Mouse (Mus musculus): ENCODE results near the gene Klhl2. TPM values are rescaled to one million over a fixed set of nuclear protein-coding genes. Genes with fewer than 3 reads are reported as not detected.

Gene Klhl2
- polyA plus RNA-seq, 1 experiment from 2014 or later = 5.6 TPM

DNA sequence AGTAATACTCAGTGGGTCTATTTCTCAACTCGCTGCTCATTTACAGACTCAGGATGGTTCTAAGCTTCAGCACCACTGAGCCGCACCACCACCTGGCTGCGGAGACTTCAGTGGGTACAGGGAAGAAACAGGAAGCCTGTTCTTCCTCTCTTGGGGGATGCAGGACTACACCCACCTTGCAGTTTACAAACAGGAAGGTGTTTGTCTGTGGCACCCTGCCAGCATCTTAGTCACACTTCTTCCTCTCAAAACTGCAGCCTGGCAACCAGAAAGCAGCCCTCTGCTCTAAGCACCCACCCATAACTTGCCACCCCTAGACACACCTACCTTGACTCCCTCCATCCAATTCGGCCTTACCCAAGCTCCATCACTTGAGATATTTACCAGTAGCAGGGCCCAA, 61.1 kb downstream of the Klhl2 start:
- Histone ChIP-seq H3K4me1 (ENCODE audit: control insufficient read depth, insufficient read depth, low read length) (peaks cover 10% of the 10 kb centered on the region; the same call in 1 of the 2 replicates), H3K9ac (ENCODE audit: low read depth, low read length) (no peak overlapping the region), H3K36me3 (ENCODE audit: control insufficient read depth, insufficient read depth, low read length) (no peaks in the 10 kb centered on the region), H3K9me3 (ENCODE audit: control insufficient read depth, low read length) (no peaks in the 10 kb centered on the region), H3K27me3 (replicated peaks; ENCODE audit: control insufficient read depth, insufficient read depth, low read length) (no peaks in the 10 kb centered on the region), H3K4me2 (ENCODE audit: low read depth, low read length) (no peak overlapping the region), H3K4me3 (ENCODE audit: low read length) (no peak overlapping the region), H3K27ac (ENCODE audit: low read length) (no peak overlapping the region)
- no peak for ATAC-seq
- 86% methylated on average over 4 of the region's 4 CpGs for WGBS

- H3K9ac ChIP-seq (ENCODE audit: low read depth, low read length) = no peak overlapping the region
- 93% methylated on average over 2 of the region's 2 CpGs for WGBS
Measured at GRCm38 (mm10) chr8:64786801-64787200, 63.0 kb downstream of the Klhl2 start.

GRCm38 (mm10) chr8:64784235-64784634, 65.6 kb downstream of the Klhl2 start:
- H3K9ac ChIP-seq (ENCODE audit: low read depth, low read length) = no peak overlapping the region
- no peak overlapping the region for H3K27ac ChIP-seq (ENCODE audit: low read length)
- H3K4me3 ChIP-seq (ENCODE audit: low read length) = no peak overlapping the region
- H3K4me1 ChIP-seq (ENCODE audit: control insufficient read depth, insufficient read depth, low read length) = no peaks in the 10 kb centered on the region
- no peak overlapping the region for H3K4me2 ChIP-seq (ENCODE audit: low read depth, low read length)
- no peaks in the 10 kb centered on the region for H3K27me3 ChIP-seq (replicated peaks; ENCODE audit: control insufficient read depth, insufficient read depth, low read length)
- ATAC-seq = no peak
- H3K36me3 ChIP-seq (ENCODE audit: control insufficient read depth, insufficient read depth, low read length) = no peaks in the 10 kb centered on the region
- WGBS = 84% methylated on average over 5 of the region's 5 CpGs
- H3K9me3 ChIP-seq (ENCODE audit: control insufficient read depth, low read length) = no peaks in the 10 kb centered on the region

More at GRCm38 (mm10) chr8:64786801-64787200, 63.0 kb downstream of the Klhl2 start:
- Histone ChIP-seq H3K9me3 (ENCODE audit: control insufficient read depth, low read length) (no peaks in the 10 kb centered on the region), H3K4me2 (ENCODE audit: low read depth, low read length) (no peak overlapping the region), H3K27ac (ENCODE audit: low read length) (no peak overlapping the region), H3K4me1 (ENCODE audit: control insufficient read depth, insufficient read depth, low read length) (peaks cover 10% of the 10 kb centered on the region; the same call in 1 of the 2 replicates), H3K4me3 (ENCODE audit: low read length) (no peak overlapping the region), H3K27me3 (replicated peaks; ENCODE audit: control insufficient read depth, insufficient read depth, low read length) (no peaks in the 10 kb centered on the region), H3K36me3 (ENCODE audit: control insufficient read depth, insufficient read depth, low read length) (no peaks in the 10 kb centered on the region)
- no peak for ATAC-seq

GRCm38 (mm10) chr8:64781947-64782346, 67.9 kb downstream of the Klhl2 start:
- Histone ChIP-seq H3K9ac (ENCODE audit: low read depth, low read length) (no peak overlapping the region), H3K4me2 (ENCODE audit: low read depth, low read length) (no peak overlapping the region), H3K27me3 (replicated peaks; ENCODE audit: control insufficient read depth, insufficient read depth, low read length) (no peaks in the 10 kb centered on the region), H3K4me1 (ENCODE audit: control insufficient read depth, insufficient read depth, low read length) (no peaks in the 10 kb centered on the region), H3K4me3 (ENCODE audit: low read length) (no peak overlapping the region), H3K9me3 (ENCODE audit: control insufficient read depth, low read length) (no peaks in the 10 kb centered on the region), H3K36me3 (ENCODE audit: control insufficient read depth, insufficient read depth, low read length) (no peaks in the 10 kb centered on the region), H3K27ac (ENCODE audit: low read length) (no peak overlapping the region)
- WGBS = 78% methylated on average over 6 of the region's 6 CpGs
- ATAC-seq = no peak

DNA sequence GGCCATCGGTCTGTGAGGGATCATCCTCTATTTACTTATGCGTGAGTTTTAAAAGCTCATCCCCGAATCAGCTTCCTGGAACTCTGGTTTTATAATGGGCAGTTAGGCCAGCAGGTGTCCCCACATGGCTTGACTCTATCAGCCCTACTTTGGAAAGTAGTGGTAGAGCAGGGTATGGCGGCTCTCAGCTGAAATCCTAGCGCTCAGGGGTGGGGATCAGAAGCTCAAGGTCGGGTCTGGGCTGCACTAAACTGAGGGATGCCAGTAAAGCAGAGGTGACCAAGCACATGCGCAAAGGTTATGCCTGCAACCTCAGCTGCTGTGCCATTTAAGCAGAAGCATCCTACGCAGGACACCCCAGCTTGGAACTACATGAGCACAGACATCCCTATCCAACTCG, 71.9 kb downstream of the Klhl2 start:
- H3K36me3 ChIP-seq (ENCODE audit: control insufficient read depth, insufficient read depth, low read length) = peaks cover 3% of the 10 kb centered on the region; the same call in 1 of the 2 replicates
- no peaks in the 10 kb centered on the region for H3K9me3 ChIP-seq (ENCODE audit: control insufficient read depth, low read length)
- H3K9ac ChIP-seq (ENCODE audit: low read depth, low read length) = no peak overlapping the region
- H3K4me3 ChIP-seq (ENCODE audit: low read length) = no peak overlapping the region
- no peaks in the 10 kb centered on the region for H3K4me1 ChIP-seq (ENCODE audit: control insufficient read depth, insufficient read depth, low read length)
- peak; percentile 44; the same call in 1 of the 2 replicates for ATAC-seq
- WGBS = 56% methylated on average over 9 of the region's 9 CpGs
- no peak overlapping the region for H3K27ac ChIP-seq (ENCODE audit: low read length)
- H3K27me3 ChIP-seq (replicated peaks; ENCODE audit: control insufficient read depth, insufficient read depth, low read length) = no peaks in the 10 kb centered on the region
- H3K4me2 ChIP-seq (ENCODE audit: low read depth, low read length) = no peak overlapping the region

DNA sequence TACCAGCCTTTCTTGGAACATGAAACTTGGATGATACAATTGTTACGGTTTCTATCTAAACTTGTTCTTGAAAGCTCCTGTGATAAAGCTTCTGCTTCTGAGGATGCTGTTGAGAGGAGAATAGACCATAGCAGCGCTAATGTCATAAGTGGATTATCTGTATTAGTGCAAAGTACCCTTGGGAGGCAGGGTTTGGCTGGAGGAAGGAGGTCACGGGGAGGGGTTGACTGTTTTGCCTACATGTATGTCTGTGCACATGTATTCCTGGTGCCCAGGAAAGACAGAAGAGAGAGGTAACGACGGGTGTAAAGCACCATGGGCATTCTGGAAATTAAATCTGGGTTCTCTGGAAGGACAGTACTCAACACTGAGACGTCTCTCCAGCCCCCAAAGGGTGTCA, 75.7 kb downstream of the Klhl2 start:
- H3K9me3 ChIP-seq (ENCODE audit: control insufficient read depth, low read length) = no peaks in the 10 kb centered on the region
- no peaks in the 10 kb centered on the region for H3K27me3 ChIP-seq (replicated peaks; ENCODE audit: control insufficient read depth, insufficient read depth, low read length)
- no peak overlapping the region for H3K27ac ChIP-seq (ENCODE audit: low read length)
- no peak overlapping the region for H3K9ac ChIP-seq (ENCODE audit: low read depth, low read length)
- no peaks in the 10 kb centered on the region for H3K4me1 ChIP-seq (ENCODE audit: control insufficient read depth, insufficient read depth, low read length)
- no peak overlapping the region for H3K4me2 ChIP-seq (ENCODE audit: low read depth, low read length)
- no peak overlapping the region for H3K4me3 ChIP-seq (ENCODE audit: low read length)
- H3K36me3 ChIP-seq (ENCODE audit: control insufficient read depth, insufficient read depth, low read length) = peaks cover 3% of the 10 kb centered on the region; the same call in 1 of the 2 replicates
- WGBS = 93% methylated on average over 6 of the region's 6 CpGs
- ATAC-seq = no peak

- ATAC-seq = no peak
- H3K36me3 ChIP-seq (ENCODE audit: control insufficient read depth, insufficient read depth, low read length) = peaks cover 3% of the 10 kb centered on the region; the same call in 1 of the 2 replicates
- H3K27ac ChIP-seq (ENCODE audit: low read length) = no peak overlapping the region
- H3K4me1 ChIP-seq (ENCODE audit: control insufficient read depth, insufficient read depth, low read length) = no peaks in the 10 kb centered on the region
- H3K9me3 ChIP-seq (ENCODE audit: control insufficient read depth, low read length) = no peaks in the 10 kb centered on the region
- H3K4me3 ChIP-seq (ENCODE audit: low read length) = no peak overlapping the region
- 84% methylated on average over 7 of the region's 7 CpGs for WGBS
- H3K4me2 ChIP-seq (ENCODE audit: low read depth, low read length) = no peak overlapping the region
- no peak overlapping the region for H3K9ac ChIP-seq (ENCODE audit: low read depth, low read length)
- H3K27me3 ChIP-seq (replicated peaks; ENCODE audit: control insufficient read depth, insufficient read depth, low read length) = no peaks in the 10 kb centered on the region
Measured at GRCm38 (mm10) chr8:64770814-64771213, 79.0 kb downstream of the Klhl2 start.

GRCm38 (mm10) chr8:64769586-64769985, 80.2 kb downstream of the Klhl2 start:
- H3K27me3 ChIP-seq (replicated peaks; ENCODE audit: control insufficient read depth, insufficient read depth, low read length) = no peaks in the 10 kb centered on the region
- H3K4me3 ChIP-seq (ENCODE audit: low read length) = no peak overlapping the region
- H3K27ac ChIP-seq (ENCODE audit: low read length) = no peak overlapping the region
- no peaks in the 10 kb centered on the region for H3K9me3 ChIP-seq (ENCODE audit: control insufficient read depth, low read length)
- H3K4me2 ChIP-seq (ENCODE audit: low read depth, low read length) = no peak overlapping the region
- WGBS = 87% methylated on average over 7 of the region's 7 CpGs
- no peaks in the 10 kb centered on the region for H3K4me1 ChIP-seq (ENCODE audit: control insufficient read depth, insufficient read depth, low read length)
- no peaks in the 10 kb centered on the region for H3K36me3 ChIP-seq (ENCODE audit: control insufficient read depth, insufficient read depth, low read length)
- no peak for ATAC-seq
- no peak overlapping the region for H3K9ac ChIP-seq (ENCODE audit: low read depth, low read length)

GRCm38 (mm10) chr8:64768645-64769044, 81.2 kb downstream of the Klhl2 start:
- H3K4me3 ChIP-seq (ENCODE audit: low read length) = no peak overlapping the region
- no peaks in the 10 kb centered on the region for H3K36me3 ChIP-seq (ENCODE audit: control insufficient read depth, insufficient read depth, low read length)
- H3K27me3 ChIP-seq (replicated peaks; ENCODE audit: control insufficient read depth, insufficient read depth, low read length) = no peaks in the 10 kb centered on the region
- no peak for ATAC-seq
- H3K4me2 ChIP-seq (ENCODE audit: low read depth, low read length) = no peak overlapping the region
- H3K9me3 ChIP-seq (ENCODE audit: control insufficient read depth, low read length) = no peaks in the 10 kb centered on the region
- H3K4me1 ChIP-seq (ENCODE audit: control insufficient read depth, insufficient read depth, low read length) = no peaks in the 10 kb centered on the region
- 86% methylated on average over 7 of the region's 9 CpGs for WGBS
- H3K27ac ChIP-seq (ENCODE audit: low read length) = no peak overlapping the region
- H3K9ac ChIP-seq (ENCODE audit: low read depth, low read length) = no peak overlapping the region

GRCm38 (mm10) chr8:64767047-64767446, 82.8 kb downstream of the Klhl2 start:
- no peaks in the 10 kb centered on the region for H3K36me3 ChIP-seq (ENCODE audit: control insufficient read depth, insufficient read depth, low read length)
- no peak overlapping the region for H3K4me2 ChIP-seq (ENCODE audit: low read depth, low read length)
- H3K27me3 ChIP-seq (replicated peaks; ENCODE audit: control insufficient read depth, insufficient read depth, low read length) = no peaks in the 10 kb centered on the region
- ATAC-seq = no peak
- no peak overlapping the region for H3K4me3 ChIP-seq (ENCODE audit: low read length)
- no peak overlapping the region for H3K27ac ChIP-seq (ENCODE audit: low read length)
- H3K9ac ChIP-seq (ENCODE audit: low read depth, low read length) = no peak overlapping the region
- no peaks in the 10 kb centered on the region for H3K9me3 ChIP-seq (ENCODE audit: control insufficient read depth, low read length)
- H3K4me1 ChIP-seq (ENCODE audit: control insufficient read depth, insufficient read depth, low read length) = no peaks in the 10 kb centered on the region
- 94% methylated on average over 9 of the region's 9 CpGs for WGBS

Data from intestine, embryonic 16.5 days (tissue).